Mouse (Mus musculus): ENCODE measurements at regions not wholly inside any gene's neighbourhood (a gene's known extent, or its start where the extent isn't known, plus 50 kb on each side); places are given as distances from the start of the nearest gene placed in this dataset.

DNA sequence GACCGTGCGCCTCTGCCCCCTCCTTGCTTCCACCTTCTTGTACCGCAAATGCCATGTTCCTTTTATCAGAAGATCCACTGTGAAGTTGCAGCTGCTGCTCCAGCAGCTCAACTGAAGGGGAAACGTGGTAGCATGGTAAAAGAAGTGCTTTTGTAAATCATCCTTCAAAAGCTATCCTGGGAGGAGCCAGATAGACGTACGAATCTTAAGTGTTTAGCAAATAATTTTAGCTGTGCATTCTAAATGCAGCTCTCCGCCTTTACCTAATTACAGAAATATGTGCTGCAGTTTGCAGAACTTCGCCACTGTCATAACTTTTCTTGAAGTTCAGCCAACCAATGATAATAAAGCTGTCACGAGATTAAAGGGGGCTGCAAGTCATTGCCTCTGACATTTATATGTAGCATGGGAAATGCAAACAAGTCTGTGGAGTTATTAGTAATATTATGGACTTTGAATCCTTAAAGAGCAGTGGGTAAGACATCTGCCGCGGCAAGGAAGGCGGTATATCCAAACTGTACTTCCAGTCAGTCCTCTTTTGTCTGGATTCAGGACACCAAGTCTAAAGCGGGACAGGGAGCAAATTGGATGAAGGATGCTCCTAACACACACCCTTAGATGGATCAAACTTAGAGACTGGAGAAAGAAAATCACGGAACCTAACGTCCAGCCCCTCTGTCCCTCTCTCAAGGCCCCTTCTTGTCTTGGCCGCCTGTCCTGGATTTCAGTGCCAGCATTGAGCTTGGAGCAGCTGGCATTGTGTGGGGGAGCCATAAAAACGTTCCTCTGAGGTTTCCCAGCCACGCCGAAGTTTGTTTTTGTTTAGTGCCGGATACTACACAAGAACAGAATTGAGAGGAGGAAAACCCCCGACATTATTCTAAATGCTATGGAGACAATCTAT lies 320.7 kb downstream of the Epha7 start:
- no peak for DNase-seq (ENCODE audit: low spot score)

DNA sequence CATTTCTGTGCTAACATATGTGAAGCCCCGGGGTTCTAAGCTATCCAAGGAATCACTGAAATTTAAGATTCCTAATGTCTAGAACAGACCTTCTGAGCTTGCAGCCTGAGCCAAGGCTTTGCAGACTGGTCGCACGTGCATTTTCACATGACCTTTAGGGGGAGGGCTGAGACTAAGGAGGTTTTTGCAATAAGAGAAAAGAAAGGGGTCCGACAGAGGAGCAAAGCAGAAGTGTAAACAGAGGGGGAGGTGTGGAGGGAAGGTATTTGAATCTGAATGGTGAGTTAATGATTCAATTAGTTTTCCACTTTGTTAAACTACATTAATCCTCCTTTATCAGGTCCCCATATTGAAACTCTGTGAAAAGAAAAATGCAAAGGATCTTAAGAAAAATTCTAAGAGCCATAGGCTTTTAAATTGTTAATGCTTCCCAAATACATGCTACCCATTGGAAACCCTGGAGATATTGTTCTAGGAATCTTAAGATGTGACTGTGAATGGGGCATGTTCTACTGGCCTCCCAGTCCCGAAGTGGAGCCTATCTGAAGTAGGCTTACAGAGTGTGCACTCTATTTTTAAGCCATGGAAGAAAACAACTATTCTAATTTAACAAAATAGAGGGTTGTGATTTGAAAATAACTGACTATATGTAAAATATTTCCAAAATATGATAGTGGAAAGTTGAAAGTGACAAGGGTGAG lies 322.9 kb downstream of the Epha7 start:
- DNase-seq (ENCODE audit: low spot score), result no peak

DNA sequence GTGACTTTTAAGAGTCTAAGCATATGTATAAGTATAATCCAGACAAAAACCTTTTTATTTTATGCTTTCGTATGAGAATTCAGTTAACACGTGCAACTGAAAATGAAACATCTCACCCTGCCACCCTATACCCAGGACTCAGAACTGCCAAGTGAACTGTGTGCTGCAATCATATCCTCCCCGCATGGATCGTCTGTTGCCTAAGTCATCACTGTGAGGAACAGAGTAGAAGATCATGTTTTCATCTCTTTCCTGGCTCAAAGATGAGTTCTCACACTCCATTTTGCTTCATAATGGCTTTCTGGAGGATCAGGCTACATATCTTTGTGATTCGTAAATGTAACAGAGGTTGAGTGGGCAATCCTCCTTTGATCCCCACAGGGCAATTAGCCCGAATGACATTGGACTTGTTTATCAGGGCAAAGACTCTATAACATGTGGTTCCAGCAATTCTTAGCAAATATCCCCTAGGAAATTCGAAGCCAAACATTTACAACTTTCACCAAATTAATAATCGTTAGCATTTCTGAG lies 325.9 kb downstream of the Epha7 start:
- DNase-seq (ENCODE audit: low spot score), result no peak

DNA sequence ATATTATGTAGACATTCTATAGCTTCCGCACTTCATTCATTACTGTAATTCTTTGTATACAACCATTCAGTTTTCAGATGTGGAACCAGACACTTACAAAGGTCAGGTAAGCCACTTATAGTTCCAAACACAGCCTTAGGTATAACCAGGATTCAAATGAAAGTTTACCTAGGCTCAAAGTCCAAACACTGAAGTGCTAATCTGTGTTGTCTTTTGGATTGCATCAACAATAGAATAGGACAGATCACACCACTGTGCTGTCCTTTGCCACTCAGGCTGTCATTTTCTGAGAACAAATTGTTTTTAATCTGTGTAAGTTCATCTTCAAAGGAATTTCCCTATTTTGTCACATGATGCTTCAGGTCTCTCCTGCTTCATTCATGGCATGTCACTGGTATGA lies 330.5 kb downstream of the Epha7 start:
- no peak for DNase-seq (ENCODE audit: low spot score)

GRCm38 (mm10) chr4:29145242-29145641 lies 332.3 kb downstream of the Epha7 start:
- no peak for DNase-seq (ENCODE audit: low spot score)

DNA sequence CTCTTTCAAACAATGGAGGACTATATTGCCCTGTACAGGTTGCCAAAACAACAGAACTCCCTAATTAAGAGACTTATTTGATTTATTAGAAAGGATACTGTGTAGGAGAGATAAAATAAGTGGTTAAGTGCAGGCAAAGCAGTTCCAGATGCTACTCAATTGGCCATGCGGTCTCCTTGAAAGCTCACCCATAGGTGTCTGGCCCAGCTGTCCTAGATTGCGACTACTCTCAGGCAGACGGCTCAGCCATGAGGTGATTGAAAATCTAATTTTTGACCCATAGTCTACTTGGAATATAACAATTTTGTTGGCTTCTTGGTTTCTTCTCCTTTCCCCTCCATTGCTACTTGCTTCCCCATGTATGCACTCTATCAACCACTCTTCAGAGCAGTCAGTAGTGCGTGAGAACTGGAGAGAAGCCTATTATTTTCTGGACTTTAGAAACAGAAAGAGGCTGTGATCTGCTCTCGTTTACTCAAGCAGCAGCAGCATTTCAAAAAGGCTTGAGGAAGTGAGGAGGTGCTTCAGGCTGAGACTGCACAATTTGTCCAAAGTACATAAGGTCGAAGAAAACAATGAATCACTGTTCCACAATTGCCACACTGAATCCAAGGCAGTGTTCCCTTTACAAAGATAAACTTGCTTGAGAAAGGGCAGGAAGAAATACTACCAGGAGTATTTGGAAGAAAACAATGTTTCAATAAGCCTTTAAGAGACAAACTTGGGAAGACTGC lies 339.4 kb downstream of the Epha7 start:
- no peak for DNase-seq (ENCODE audit: low spot score)

DNA sequence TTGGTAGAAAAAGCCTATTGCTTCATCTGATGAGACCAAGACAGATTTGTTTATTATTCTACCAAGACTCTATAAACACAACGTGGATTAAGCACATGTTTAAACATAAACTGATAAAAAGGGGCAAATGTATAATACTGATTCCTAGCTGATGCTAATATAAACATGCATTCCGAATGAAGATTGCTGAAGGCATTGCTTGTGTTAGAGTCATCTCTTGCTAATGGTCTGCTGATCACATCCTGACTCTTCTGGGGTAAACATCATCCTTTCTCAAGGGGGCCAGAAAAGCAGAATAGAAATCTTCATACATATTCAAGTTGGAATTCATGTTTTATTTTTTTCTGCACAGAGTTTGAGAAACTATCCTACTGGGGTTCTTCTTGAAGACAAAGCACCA lies 369.6 kb downstream of the Epha7 start:
- DNase-seq (ENCODE audit: low spot score), result no peak

GRCm38 (mm10) chr4:29183411-29183810 lies 370.5 kb downstream of the Epha7 start:
- DNase-seq (ENCODE audit: low spot score), result no peak

- no peak for DNase-seq (ENCODE audit: low spot score)
These were observed 370.9 kb downstream of the Epha7 start for GRCm38 (mm10) chr4:29183818-29184217.

DNA sequence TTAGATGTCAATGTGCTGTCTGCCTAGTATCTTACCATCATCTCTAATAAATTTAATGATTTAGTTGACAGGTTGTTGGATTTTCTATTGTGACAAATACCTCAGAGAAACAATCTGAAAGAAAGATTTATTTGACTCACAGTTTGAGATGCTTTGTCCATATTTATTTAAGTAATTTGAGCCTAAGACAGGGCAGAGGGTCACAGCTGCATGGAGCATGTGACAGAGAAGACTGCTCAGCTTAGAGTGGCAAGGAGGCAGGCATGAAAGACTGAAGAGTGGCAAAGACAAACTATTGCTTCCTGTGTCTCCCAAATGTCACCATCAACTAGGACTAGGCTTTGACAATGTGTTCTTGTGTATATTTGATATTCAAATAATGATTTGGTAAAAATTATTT lies 388.0 kb downstream of the Epha7 start:
- no peak for DNase-seq (ENCODE audit: low spot score)
